Mouse (Mus musculus) cerebellum, adult 2 months (tissue): ENCODE measurements around the gene Slc23a2.

Experiments used
- CTCF ChIP-seq: fragments of 200-500 bp; IDR thresholded peaks from 2 replicates; pipeline ENCODE4 v1.5.1; 2011; ENCODE audit warnings: low read depth, mild to moderate bottlenecking, control low read depth, low read length, moderate library complexity, borderline replicate concordance; ENCODE audit not compliant: insufficient read depth
- POLR2A ChIP-seq: fragments of 200-500 bp; IDR thresholded peaks from 2 replicates; pipeline ENCODE4 v1.6.1; 2011; ENCODE audit warnings: low read length, control low read depth, borderline replicate concordance; ENCODE audit not compliant: insufficient read depth

DNA sequence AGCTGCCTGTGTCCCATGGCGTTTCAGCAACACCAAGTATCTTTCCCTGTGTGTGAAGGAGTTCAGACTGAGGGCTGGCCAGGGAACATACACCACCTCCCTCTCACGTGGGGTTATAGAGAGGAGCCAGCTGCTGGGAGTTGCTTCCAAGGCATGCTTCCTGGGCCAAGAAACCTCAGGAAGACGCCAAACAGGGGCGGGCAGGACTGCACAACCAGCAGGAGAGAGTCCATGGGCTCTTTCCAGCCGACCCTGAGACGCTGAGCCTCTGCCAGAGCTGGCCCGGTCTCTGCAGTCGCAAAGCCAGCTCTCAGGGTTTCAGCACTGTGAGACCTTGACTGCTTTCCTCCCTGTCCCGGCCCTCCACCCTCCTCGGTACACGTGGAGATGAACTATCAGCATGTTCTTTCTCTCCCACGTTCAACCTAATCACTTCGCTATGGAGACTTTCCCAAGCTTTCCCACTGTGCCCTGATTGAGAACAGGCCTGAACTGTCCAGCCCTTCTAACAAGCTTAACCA, 101.7 kb downstream of the Slc23a2 start:
- no peak for TF ChIP-seq CTCF
- TF ChIP-seq POLR2A = no peak
